Mouse (Mus musculus) embryonic facial prominence, embryonic 14.5 days (tissue): ENCODE data around the gene Anp32b. TPM values are rescaled to one million over a fixed set of nuclear protein-coding genes. Genes with fewer than 3 reads are reported as not detected.

Experiments used
- ATAC-seq: fragments of 200-750 bp; cut with Nextera tagmentation; 2 replicates; pipeline ENCODE4 v1.8.0; 2017; ENCODE audit warnings: low read depth, moderate number of reproducible peaks, moderate TSS enrichment
- DNase-seq: peaks from one replicate; pipeline ENCODE4 v3.0.0-alpha.2; 2015; ENCODE audit warnings: low spot score
- H3K27ac ChIP-seq: fragments of 300-500 bp; sonication (generic); replicated peaks from 2 replicates; pipeline ENCODE4 v1.5.1; 2014; ENCODE audit warnings: low read depth, mild to moderate bottlenecking, low read length, moderate library complexity
- H3K27me3 ChIP-seq: fragments of 300-500 bp; sonication (generic); replicated peaks from 2 replicates; pipeline ENCODE4 v1.6.1; 2014; ENCODE audit warnings: low read length; ENCODE audit not compliant: control insufficient read depth, insufficient read depth
- H3K36me3 ChIP-seq: fragments of 300-500 bp; sonication (generic); 2 replicates; pipeline ENCODE4 v1.6.1; 2014; ENCODE audit warnings: low read length, mixed read lengths; ENCODE audit not compliant: control insufficient read depth, insufficient read depth
- H3K4me1 ChIP-seq: fragments of 300-500 bp; sonication (generic); 2 replicates; pipeline ENCODE4 v1.6.1; 2014; ENCODE audit warnings: antibody characterized with exemption, low read length; ENCODE audit not compliant: control insufficient read depth, insufficient read depth
- H3K4me2 ChIP-seq: fragments of 300-500 bp; sonication (generic); 2 replicates; pipeline ENCODE4 v1.6.1; 2014; ENCODE audit warnings: low read depth, mild to moderate bottlenecking, low read length, moderate library complexity, mixed read lengths
- H3K4me3 ChIP-seq: fragments of 300-500 bp; sonication (generic); 2 replicates; pipeline ENCODE4 v1.5.1; 2014; ENCODE audit warnings: low read depth, mild to moderate bottlenecking, low read length
- H3K9ac ChIP-seq: fragments of 300-500 bp; sonication (generic); 2 replicates; pipeline ENCODE4 v1.6.1; 2014; ENCODE audit warnings: low read depth, mild to moderate bottlenecking, low read length, moderate library complexity, mixed read lengths
- H3K9me3 ChIP-seq: fragments of 300-500 bp; sonication (generic); 2 replicates; pipeline ENCODE4 v1.6.1; 2016; ENCODE audit warnings: low read length; ENCODE audit not compliant: control insufficient read depth
- WGBS: fragments of 180-500 bp; shearing (Covaris S2); extraction: QIAGEN DNeasy Blood & Tissue Kit; methylation state at CpG from one replicate; pipeline ENCODE4 v1.1.7; 2014; 5-methylcytosine and 5-hydroxymethylcytosine counted together
- polyA plus RNA-seq: library from polyadenylated mRNA; unstranded; fragments of >200 nt; fragmentation: Nextera tagmentation; extraction: Ambion mirVana; gene quantifications from 2 replicates; pipeline ENCODE4 v1.2.1, GENCODE M21; 2014

Gene Anp32b
- polyA plus RNA-seq, 1 experiment from 2014 or later = 238 TPM

- H3K27me3 ChIP-seq = no peaks in the 10 kb centered on the region
- no peak overlapping the region for H3K4me3 ChIP-seq
- 0 out of 2 replicates have a peak, but pooled peaks cover 3% of the 10 kb centered on the region for H3K9me3 ChIP-seq
- no peak overlapping the region for H3K27ac ChIP-seq
- no peaks in the 10 kb centered on the region for H3K4me1 ChIP-seq
- WGBS = 93% methylated on average over 6 of the region's 6 CpGs
- no peak overlapping the region for H3K4me2 ChIP-seq
- no peak overlapping the region for H3K9ac ChIP-seq
- ATAC-seq (no peak), DNase-seq (no peak)
- H3K36me3 ChIP-seq = peaks cover 51% of the 10 kb centered on the region
These were observed 42.4 kb downstream of the Anp32b start for GRCm38 (mm10) chr4:46493071-46493470.

GRCm38 (mm10) chr4:46495543-46495942 lies 44.8 kb downstream of the Anp32b start:
- no peak for DNase-seq
- Histone ChIP-seq H3K4me3 (no peak overlapping the region), H3K27me3 (no peaks in the 10 kb centered on the region), H3K9ac (no peak overlapping the region), H3K27ac (no peak overlapping the region), H3K4me2 (no peak overlapping the region), H3K4me1 (no peaks in the 10 kb centered on the region), H3K9me3 (no peaks in the 10 kb centered on the region), H3K36me3 (peaks cover 76% of the 10 kb centered on the region)
- whole genome bisulfite sequencing = 91% methylated on average over 12 of the region's 12 CpGs
- no peak for ATAC-seq

- Histone ChIP-seq H3K27me3 (no peaks in the 10 kb centered on the region), H3K27ac (no peak overlapping the region), H3K4me3 (no peak overlapping the region), H3K9me3 (no peaks in the 10 kb centered on the region), H3K9ac (no peak overlapping the region), H3K4me2 (no peak overlapping the region), H3K4me1 (no peaks in the 10 kb centered on the region), H3K36me3 (peaks cover 86% of the 10 kb centered on the region)
- 43% methylated on average over 4 of the region's 4 CpGs for WGBS
- ATAC-seq (no peak), DNase-seq (peak; percentile 43)
These were observed 46.7 kb downstream of the Anp32b start for GRCm38 (mm10) chr4:46497286-46497892.

GRCm38 (mm10) chr4:46498511-46498910 lies 47.8 kb downstream of the Anp32b start:
- H3K9me3 ChIP-seq = no peaks in the 10 kb centered on the region
- no peaks in the 10 kb centered on the region for H3K27me3 ChIP-seq
- WGBS = 75% methylated on average over 3 of the region's 3 CpGs
- no peaks in the 10 kb centered on the region for H3K4me1 ChIP-seq
- no peak overlapping the region for H3K4me2 ChIP-seq
- peaks cover 85% of the 10 kb centered on the region for H3K36me3 ChIP-seq
- no peak for DNase-seq
- no peak overlapping the region for H3K9ac ChIP-seq
- H3K27ac ChIP-seq = no peak overlapping the region
- H3K4me3 ChIP-seq = no peak overlapping the region
- no peak for ATAC-seq

- DNase-seq (peak; percentile 24), ATAC-seq (no peak; the same call in 1 of the 2 replicates)
- H3K9me3 ChIP-seq = no peaks in the 10 kb centered on the region
- H3K4me1 ChIP-seq = no peaks in the 10 kb centered on the region
- no peak overlapping the region for H3K9ac ChIP-seq
- H3K36me3 ChIP-seq = peaks cover 85% of the 10 kb centered on the region
- no peaks in the 10 kb centered on the region for H3K27me3 ChIP-seq
- 15% methylated on average over 4 of the region's 4 CpGs for WGBS
- no peak overlapping the region for H3K4me2 ChIP-seq
- H3K27ac ChIP-seq = no peak overlapping the region
- no peak overlapping the region for H3K4me3 ChIP-seq
These were observed 48.3 kb downstream of the Anp32b start for GRCm38 (mm10) chr4:46498976-46499375.

- H3K9ac ChIP-seq = no peak overlapping the region
- DNase-seq = no peak
- H3K36me3 ChIP-seq = peaks cover 68% of the 10 kb centered on the region
- no peak for ATAC-seq
- H3K9me3 ChIP-seq = no peaks in the 10 kb centered on the region
- H3K27ac ChIP-seq = no peak overlapping the region
- H3K4me3 ChIP-seq = no peak overlapping the region
- H3K4me1 ChIP-seq = peaks cover 3% of the 10 kb centered on the region; the same call in 1 of the 2 replicates
- H3K27me3 ChIP-seq = peaks cover 11% of the 10 kb centered on the region; the same call in 1 of the 2 replicates
- no peak overlapping the region for H3K4me2 ChIP-seq
- WGBS = 68% methylated on average over 15 of the region's 16 CpGs
These were observed 52.2 kb downstream of the Anp32b start for GRCm38 (mm10) chr4:46502606-46503502.

GRCm38 (mm10) chr4:46503881-46504280 lies 53.2 kb downstream of the Anp32b start:
- 75% methylated on average over 3 of the region's 3 CpGs for WGBS
- peaks cover 3% of the 10 kb centered on the region; the same call in 1 of the 2 replicates for H3K4me1 ChIP-seq

GRCm38 (mm10) chr4:46505361-46506057 lies 54.8 kb downstream of the Anp32b start:
- Histone ChIP-seq H3K27me3 (peaks cover 11% of the 10 kb centered on the region; the same call in 1 of the 2 replicates), H3K4me2 (no peak overlapping the region), H3K9me3 (no peaks in the 10 kb centered on the region), H3K27ac (no peak overlapping the region), H3K4me3 (no peak overlapping the region), H3K4me1 (peaks cover 3% of the 10 kb centered on the region; the same call in 1 of the 2 replicates), H3K9ac (no peak overlapping the region), H3K36me3 (peaks cover 42% of the 10 kb centered on the region)
- WGBS = 55% methylated on average over 8 of the region's 8 CpGs
- ATAC-seq (no peak), DNase-seq (peak; percentile 22)

More at GRCm38 (mm10) chr4:46503881-46504280, 53.2 kb downstream of the Anp32b start:
- Histone ChIP-seq H3K9ac (no peak overlapping the region), H3K9me3 (no peaks in the 10 kb centered on the region), H3K27ac (no peak overlapping the region), H3K27me3 (peaks cover 11% of the 10 kb centered on the region; the same call in 1 of the 2 replicates), H3K4me2 (no peak overlapping the region), H3K36me3 (peaks cover 58% of the 10 kb centered on the region), H3K4me3 (no peak overlapping the region)
- ATAC-seq = no peak
- no peak for DNase-seq
